Mouse (Mus musculus) right cerebral cortex, adult 18-20 months (tissue): ENCODE measurements at regions not wholly inside any gene's neighbourhood (a gene's known extent, or its start where the extent isn't known, plus 50 kb on each side); places are given as distances from the start of the nearest gene placed in this dataset.
"Not testable (repeated sequence)": the region's sequence is repeated elsewhere in the genome, so short reads cannot be mapped to it uniquely, and the experiment has no call there.

Experiments used
- DNase-seq: peaks from one replicate; pipeline ENCODE4 v3.0.0; 2022; ENCODE audit warnings: mixed read lengths

- DNase-seq, result no peak
Observed at GRCm38 (mm10) chr17:83049972-83050535, 165.0 kb upstream of the Pkdcc start.

DNA sequence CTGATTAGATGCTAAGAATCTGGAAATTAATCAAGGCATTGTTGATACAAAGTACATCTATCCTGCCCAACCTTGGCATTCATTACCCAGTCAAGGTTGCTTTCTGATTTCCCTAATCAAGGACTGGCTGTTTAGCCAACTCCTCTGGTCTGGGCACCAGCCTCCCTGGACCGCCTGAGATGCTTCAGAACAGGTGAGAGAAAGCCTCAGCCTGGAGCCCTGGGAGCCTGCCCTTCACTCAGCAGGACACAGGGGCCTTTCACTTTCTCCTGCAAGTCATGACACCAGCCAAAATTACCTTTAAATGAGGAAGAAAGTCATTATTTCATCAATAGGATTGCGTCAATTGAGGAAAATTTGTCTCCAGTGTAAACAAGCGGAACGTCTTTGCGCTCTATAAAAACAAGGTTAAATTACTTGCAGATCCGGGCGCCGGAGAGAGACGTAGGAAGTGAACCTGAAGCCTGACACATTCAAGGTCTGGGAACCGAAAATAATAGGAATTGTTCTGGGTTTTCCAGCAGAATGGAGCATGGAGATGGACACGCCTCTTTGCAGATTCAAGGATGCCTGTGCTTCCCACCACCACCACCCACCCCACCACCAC, 164.4 kb upstream of the Pkdcc start:
- DNase-seq, result no peak

DNA sequence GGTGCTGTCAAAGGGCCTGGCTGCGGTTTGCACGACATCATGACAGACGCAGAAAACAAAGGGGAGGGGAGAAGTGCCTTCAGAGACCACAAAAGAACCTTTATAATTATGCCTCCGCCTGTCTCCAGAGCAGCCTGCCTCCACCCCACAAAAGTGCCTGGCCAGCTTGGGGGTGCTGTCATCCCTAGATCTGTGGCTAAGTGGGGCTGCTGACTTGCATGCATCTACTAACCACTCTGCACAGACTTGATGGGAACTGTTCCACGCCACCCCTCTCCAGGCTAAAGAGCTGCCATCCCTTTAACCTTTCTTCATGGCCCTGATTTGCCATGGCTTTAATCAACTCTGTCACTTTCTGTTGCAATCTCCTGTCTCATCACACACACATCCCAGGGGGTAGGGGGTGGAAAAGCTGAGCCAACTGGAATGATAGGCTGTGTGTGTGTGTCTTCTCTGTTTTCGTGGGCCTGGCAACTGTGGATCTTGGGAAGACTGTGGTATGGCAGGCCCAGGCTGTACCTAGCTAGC, 162.4 kb upstream of the Pkdcc start:
- DNase-seq, result no peak

- DNase-seq, result no peak
Observed at GRCm38 (mm10) chr17:83057832-83058231, 157.3 kb upstream of the Pkdcc start.

GRCm38 (mm10) chr17:83061843-83062242, 153.2 kb upstream of the Pkdcc start:
- DNase-seq, result no peak

DNA sequence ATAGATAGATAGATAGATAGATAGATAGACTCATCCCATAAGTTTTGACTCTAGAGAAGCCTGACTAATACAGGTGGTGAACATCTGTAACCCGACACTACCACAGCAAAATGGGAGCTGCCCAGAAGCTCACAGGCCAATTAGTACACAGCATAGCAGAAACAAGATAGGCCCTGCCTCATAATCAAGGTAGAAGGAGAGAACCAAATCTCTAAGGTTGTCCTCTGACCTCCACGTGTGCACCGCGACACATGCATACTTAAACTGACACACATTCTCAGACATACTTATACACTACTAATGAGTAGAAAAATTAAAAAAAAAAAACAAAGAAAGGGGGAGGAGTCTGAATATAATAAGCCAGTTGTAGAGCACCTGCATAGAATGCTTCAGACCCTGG, 151.2 kb upstream of the Pkdcc start:
- no peak for DNase-seq

GRCm38 (mm10) chr17:83064376-83064775, 150.7 kb upstream of the Pkdcc start:
- DNase-seq, result not testable (repeated sequence)

GRCm38 (mm10) chr17:83069246-83069645, 145.8 kb upstream of the Pkdcc start:
- DNase-seq, result no peak

GRCm38 (mm10) chr17:83071746-83072145, 143.3 kb upstream of the Pkdcc start:
- no peak for DNase-seq

GRCm38 (mm10) chr17:83072175-83072574, 142.9 kb upstream of the Pkdcc start:
- DNase-seq, result no peak

DNA sequence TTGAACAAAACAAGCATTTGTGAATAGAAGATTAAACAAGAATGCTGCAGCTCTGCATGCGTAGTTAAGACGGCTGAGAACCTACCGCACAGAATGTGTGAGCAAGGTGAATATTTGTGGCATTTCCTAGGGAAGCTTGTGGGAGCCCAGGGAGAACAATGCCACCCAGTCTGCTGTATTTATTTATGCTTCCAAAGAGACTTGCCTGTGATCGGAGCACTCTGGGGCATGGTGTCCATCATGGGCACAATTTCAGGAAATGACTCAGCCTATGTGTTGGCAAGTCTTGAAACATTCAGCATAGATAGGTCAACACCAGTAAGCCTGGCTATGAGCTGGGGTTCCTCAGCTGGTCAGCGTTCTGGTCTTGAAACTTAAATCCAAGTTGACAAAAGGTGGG, 140.2 kb upstream of the Pkdcc start:
- no peak for DNase-seq

GRCm38 (mm10) chr17:83077737-83078600, 137.1 kb upstream of the Pkdcc start:
- no peak for DNase-seq

- no peak for DNase-seq
Observed at GRCm38 (mm10) chr17:83078601-83079360, 136.3 kb upstream of the Pkdcc start.

DNA sequence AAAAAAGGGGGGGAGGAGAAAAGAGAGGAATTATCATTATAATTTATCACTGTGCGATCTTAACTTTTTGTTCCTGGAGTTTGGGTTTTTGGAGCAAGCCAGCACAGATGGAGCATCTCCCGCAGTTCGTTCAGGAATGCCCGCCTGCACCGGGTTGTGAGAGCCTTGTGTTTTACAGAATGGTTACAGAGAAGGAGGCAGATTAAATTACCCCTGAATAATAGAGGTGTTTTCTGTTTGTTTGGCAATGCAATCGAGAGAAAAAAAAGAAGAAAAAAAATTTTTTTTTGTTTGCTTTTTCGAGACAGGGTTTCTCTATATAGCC, 135.8 kb upstream of the Pkdcc start:
- no peak for DNase-seq

- no peak for DNase-seq
Observed at GRCm38 (mm10) chr17:83081729-83082128, 133.4 kb upstream of the Pkdcc start.

- DNase-seq, result no peak
Observed at GRCm38 (mm10) chr17:83083521-83083920, 131.6 kb upstream of the Pkdcc start.

DNA sequence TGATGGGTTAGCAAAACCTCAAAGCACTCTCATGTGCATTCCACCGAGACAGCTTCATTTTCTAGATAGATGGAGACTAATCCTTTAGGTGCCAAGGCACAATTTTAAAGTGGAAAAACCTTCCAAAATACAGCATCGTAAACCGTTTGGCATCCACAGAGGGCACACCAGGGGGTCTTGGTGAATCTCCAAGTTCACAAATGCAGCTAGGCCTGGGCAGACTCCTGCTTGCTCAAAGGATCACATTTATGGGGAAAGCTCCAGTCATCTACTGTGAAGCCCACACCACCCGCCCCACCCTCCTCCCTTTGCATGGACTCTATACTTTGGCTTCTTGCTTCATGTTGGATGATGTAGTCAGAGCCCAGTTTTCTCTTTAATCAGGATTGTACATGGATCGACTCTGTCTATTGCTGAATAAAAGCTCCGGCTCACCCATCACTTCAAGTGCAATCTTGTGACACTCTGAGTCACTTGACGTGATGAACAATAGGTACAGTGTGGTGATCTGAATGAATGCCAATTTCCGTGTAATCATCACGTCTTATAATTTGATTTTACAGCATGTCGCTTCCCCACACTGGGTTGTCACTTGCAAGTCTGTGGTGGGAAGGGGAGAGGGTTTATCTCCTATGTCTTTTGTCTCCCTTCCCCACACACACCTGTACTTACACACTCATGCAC, 129.2 kb upstream of the Pkdcc start:
- DNase-seq, result no peak

- DNase-seq, result no peak
Observed at GRCm38 (mm10) chr17:83086703-83087102, 128.4 kb upstream of the Pkdcc start.

DNA sequence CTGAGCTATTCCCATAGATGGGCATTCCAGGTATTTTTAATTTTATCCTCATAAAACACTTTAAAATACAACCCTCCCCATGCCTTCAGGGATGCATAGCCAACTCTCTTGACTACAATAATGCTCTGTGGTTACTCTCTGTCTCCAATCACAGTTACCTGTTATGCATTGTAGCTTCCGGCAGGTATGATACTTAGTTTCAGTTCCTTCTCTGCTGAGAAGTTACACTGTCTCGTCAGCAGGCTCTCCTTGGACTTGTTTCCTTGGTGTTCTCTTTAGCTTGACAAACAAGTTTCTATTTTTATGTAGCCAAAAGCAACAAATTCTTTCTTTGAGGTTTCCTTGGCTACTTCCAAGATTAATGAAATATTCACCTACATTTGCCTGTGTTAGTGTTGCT, 126.6 kb upstream of the Pkdcc start:
- DNase-seq, result no peak

- no peak for DNase-seq
Observed at GRCm38 (mm10) chr17:83089856-83090692, 125.0 kb upstream of the Pkdcc start.

DNA sequence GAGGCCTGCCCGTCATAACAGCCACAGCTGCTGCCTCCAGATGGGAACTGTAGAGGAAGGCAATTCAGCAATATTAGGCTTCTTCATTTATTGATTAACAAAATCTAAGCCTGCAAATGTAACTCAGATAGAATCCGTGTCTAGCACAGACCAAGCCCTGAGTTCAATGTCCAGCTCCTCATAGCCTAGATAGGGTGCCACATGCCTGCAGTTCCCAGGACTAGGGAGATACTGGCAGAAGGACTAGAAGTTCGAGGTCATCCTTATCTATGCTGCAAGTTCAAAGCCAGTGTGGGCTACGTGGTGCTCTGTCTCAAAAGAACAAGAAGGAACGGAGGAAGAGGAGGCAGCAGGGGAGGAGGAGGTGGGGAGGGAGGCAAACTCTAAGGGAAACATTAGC, 121.2 kb upstream of the Pkdcc start:
- no peak for DNase-seq

DNA sequence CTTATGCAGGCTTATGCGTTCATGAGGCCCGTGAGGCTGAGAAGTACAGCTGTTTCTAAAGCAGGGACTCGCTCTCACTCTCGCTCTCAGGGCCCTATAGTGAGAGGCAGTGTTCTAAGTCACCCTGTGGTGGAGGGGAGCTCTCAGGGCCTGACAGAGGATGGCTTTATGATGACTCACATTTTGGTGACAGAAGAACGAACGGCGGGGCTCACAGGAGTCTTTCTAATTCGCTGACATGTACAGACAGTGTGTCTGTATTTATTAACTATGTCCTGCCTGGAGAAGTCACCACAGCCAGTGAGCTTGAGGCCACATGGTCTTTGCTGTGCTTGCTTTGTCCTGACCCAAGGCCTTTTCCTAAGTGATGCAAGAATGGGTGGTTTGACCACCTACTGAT, 118.6 kb upstream of the Pkdcc start:
- no peak for DNase-seq
